Mouse (Mus musculus): ENCODE measurements at regions not wholly inside any gene's neighbourhood (a gene's known extent, or its start where the extent isn't known, plus 50 kb on each side); places are given as distances from the start of the nearest gene placed in this dataset.
A peak's percentile ranks its signal among the peaks of the same experiment; 100 is the strongest.

DNA sequence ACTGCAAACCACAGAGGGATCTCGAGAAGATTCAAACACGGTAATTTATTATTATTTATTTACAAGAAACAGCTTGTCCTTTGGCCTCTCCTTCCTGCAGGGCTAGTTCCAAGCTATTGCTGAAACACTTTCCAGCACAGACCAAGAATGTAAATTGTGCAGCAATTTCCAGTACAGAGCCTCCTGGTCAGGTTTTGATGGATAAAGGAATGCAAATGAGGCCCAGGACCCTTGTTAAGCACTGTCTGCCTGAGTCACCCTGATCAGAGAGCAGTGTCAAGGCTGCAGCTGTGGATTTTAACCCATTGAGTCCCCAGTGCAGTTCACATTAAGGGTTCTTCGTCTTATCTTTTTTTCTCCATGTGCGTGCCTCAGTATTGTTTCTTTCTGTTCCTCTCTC, 142.3 kb upstream of the Zkscan2 start:
- no peak for DNase-seq

DNA sequence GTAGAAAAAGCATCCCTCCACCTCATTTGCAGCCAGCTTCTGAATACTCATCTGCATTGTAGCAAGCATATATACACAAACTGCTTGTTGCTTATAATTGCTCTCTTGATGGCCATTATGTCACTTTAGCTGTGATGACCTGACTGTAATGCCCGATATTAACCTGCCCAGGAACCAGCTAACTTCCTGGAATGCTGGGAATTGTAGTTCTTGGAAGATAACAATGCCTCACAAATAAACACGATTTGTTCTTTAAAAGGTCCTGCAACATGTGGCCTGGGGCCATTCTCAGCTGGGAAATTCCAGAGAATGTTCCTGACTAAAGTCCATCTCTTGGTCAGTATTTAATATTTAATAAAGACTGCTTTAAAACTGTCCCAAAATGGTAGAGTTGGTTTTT, 143.2 kb upstream of the Zkscan2 start:
- no peak for DNase-seq

DNA sequence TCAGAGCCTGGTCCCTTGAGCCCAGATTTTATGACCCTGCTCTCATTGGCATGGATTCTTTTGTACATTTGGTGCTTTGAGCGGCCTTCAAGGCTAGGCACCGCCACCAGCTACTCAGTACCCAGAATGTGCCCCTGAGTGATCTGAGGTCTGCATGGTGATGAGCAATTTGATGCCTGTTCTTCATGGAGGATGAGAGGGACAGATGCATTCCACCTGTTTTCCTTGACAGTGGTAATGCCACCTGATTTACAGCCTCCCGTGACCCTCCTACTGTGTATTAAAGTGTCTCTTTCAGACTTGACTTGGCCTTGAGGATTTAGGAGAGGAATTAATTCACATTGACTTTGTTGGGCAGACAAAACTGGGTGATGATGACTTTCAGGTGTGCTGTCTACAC, 145.3 kb upstream of the Zkscan2 start:
- DNase-seq: no peak

DNA sequence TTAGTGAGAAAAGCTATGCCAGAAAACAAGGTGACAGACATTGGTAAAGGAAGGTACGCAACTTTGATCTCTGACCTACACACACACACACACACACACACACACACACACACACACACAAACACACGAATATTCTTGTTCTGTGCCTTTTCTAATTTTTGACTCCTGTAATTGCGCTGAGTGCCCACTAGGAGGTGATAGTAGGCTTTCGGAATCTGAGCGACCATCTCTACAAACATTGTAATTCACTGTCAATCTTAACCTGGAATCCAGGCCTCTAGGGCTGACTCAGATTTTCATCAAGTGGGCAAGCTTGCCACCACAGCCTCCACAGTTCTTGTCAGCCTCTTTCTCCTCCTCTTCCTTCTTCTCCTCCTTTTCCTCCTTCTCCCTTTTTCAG, 165.2 kb upstream of the Zkscan2 start:
- DNase-seq: no peak

DNA sequence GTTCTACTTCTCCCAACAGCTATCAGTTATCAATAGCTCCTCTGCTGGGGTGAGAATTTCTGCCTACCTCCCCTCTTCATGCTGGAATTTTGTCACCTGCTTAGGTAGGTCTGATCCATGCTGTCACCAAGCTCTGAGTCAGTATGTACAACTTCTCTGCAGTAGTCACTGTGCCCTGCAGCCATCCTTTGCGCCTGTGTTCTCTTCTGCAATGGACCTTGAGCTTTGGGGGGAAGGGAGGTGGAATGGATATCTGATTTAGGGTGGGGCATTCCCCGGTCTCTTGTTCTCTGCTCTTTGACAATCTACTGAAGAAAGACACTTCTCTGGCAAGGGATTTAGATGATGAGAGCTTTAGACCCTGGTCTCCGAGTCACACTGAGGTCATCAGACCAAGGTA, 184.5 kb upstream of the Zkscan2 start:
- DNase-seq: no peak

DNA sequence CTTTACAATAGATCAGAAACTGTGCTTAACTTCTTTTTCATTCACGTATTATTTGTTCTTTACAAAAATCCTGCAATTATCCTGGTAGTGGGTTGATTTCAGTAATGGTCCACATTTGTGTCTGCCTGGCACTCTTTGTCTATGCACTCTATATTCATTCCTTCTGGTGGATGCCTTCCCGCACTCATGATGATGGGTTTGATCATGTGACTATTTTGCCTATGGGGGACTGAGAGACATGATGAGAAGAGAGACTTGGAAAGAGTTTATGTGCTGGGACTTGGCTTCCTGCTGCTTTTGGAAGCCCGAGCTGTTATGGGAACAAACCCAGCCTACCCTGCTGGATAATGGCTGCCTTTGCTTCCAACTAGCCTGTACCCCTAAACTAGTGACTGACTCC, 186.3 kb upstream of the Zkscan2 start:
- no peak for DNase-seq

DNA sequence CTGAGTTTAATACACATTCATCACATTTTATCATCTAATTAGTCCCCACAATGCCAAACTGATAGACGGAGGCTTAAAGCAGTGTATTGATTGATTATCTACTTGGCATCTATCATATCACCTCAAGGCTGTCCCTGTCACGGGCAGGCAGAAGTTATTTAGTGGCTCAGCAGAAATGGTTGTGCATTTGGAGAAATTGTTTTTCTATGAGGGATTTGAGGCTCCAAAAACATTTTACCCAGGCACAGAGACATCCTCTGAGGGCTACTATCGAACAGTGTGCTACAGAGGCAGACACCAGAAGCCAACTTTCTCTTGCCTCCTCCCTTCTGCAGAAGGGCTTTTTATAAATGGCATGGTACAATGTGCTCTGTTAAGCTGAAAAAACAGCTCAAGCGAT, 230.8 kb upstream of the Zkscan2 start:
- DNase-seq: no peak

DNA sequence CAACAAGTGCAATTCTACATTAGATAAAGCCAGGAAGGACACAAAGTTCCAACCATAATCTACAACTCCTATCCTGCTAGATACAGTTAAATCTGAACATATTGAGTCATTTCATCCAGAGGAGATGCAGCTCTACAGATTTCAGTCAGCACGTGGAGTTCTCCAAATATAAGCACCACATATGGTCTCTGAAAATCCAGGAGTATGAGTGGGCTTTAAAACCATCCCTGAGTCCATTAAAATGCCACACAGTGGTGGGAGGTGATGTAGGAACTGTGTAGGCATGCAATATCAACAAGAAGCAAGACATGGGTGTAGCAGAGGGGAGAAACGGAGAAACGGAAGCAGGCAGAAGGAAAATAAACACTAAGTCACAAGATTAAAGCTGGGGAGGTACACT, 232.8 kb upstream of the Zkscan2 start:
- DNase-seq: no peak

DNA sequence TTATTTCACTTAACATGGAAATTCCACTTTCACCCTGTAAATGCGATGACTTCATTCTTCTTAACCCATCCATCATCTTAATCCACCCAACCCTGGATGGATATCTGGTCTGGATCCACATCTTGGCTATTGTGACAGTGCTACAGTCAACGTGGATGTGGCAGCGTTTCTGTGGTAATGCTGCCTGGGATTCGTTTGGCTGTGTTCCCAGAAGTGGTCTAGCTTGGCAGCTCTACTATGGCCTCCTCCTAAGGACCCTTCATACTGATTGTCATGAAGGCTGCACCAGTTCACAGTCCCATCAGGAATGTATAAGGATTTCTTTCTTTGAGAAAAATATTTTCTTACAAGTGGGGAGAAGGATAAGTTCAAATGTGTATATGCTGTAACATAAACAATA, 234.7 kb upstream of the Hs3st4 start:
- DNase-seq: no peak

DNA sequence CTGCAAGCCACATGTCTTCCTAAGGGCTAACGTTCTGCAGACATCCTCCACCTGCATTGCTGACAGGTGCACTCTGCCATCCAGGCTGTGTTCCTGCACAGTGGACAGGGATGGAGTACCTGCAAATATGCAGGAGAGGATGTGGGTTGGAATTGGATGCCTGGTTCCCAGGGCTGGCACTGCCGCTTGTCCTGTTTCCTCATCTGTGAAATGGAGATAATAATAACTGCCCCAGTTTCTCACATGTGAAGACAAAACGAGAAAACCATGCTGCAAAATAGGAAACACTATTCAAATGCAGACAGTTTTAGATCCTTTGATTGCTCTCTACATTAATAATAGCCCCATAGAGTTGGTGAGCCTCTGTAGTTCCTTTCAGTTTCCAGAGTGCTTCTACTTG, 229.4 kb upstream of the Hs3st4 start:
- no peak for DNase-seq

DNA sequence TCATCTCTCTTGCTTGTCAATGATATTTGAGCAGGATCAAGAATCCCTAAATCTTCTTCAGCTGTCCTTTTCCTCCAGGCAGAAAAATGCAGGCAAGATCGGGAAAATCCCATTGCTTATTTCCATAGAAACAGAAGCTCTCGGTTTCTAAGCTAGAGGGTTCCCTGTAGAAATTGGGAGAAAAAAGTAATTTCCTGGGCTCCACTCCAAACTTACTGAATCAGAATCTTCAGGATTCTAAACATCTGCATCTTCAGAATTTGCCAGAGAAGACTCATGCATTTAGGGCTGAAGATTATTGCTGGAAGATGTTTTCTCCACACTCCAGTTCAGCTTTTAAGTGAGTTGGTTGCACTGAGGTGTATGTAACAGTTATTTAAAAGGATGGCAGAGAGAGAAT, 187.6 kb upstream of the Hs3st4 start:
- no peak for DNase-seq

DNA sequence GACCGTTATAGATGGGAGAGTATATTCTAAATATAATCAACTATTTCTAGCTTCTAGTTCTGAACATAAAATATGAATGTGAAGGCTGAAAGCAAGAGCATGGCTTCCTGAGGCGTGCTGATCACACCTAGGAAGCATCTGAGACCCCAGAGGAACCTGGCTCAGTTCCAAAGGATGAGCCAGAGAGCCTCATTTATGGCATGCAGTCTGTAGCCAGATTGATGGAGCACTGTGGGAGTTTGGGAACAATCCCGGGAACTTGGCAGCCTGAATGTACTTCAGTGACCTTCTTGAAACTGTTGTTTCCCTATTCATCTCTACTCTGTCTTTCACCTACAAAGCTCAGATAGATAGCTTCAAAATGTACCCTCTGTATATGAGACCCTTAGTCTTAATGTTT, 186.6 kb upstream of the Hs3st4 start:
- peak; percentile 10 for DNase-seq

DNA sequence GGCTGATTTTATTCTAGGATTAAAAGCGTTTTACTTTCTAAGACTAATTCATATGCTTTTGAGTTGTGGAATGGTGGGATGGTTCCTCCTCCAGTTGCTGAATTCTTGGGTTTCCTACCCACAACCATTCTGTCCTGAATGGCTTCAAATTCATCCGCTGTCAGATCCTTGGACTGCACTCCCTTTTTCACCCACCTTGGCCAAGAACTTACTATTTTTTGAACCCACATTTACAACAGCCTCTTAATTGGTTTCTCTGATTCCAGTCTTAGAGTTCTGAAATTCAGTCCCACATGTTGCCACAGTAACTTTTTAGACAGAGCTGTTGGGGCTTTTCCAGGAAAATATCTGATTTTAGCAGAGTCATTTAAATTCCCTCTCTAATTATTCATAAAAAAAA, 177.0 kb upstream of the Hs3st4 start:
- no peak for DNase-seq

DNA sequence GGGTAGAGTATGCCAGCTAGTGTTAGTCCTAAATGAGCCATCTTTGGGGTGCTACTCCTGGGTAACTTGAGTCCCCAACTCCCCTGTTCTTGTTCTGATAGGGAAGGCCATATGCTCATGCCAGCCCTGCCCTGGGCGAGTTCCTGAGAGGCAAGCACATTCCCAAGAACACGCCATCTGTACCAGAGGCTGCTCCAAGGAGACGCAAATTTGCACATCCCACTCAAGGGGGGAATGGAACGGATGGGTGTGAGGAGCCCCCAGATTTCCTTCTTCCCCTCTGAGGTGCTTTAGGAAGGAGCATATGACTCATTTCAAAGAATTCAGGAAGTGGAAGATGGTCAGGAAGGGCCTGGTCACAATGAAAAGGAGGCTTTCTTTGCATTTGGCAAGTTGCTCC, 158.7 kb upstream of the Hs3st4 start:
- no peak for DNase-seq

DNA sequence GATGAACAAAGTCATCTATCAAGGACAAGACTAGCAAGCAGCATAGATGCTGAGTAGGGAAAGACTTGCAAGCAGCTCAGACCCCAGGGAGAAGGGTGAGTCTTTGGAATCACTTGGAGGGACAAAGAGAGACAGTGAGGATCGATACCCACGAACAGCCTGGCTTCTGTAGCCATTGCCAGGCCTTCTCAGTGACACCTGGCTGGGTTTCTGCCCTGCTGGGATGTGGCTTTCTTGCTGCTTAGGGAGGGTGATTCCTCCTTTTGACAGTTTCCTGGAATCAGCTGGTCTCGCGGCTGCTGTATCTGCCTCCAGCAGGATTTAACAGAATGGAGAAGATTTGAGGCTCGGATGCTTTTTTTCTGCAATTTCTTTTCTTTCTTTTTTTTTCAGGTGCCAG, 156.3 kb upstream of the Hs3st4 start:
- DNase-seq: no peak

DNA sequence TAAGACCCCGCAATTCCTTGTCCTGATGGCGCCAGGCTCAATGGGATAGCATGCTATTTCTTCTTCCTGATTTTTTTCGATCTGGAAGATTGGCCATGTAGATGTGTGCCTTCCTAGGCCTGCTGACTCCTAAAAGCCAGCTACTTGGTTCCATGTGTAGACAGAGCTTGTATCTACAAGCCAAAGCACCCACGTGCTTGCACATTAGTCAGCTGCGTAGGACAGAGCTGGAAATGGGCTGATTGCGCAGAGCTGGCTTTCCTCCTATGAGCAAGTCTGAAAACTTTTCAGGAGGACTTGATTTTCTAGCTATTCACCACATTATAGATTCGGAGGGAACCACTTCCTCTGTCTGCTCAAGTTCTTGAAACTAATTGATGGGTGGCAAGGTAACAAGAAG, 140.1 kb upstream of the Hs3st4 start:
- no peak for DNase-seq

DNA sequence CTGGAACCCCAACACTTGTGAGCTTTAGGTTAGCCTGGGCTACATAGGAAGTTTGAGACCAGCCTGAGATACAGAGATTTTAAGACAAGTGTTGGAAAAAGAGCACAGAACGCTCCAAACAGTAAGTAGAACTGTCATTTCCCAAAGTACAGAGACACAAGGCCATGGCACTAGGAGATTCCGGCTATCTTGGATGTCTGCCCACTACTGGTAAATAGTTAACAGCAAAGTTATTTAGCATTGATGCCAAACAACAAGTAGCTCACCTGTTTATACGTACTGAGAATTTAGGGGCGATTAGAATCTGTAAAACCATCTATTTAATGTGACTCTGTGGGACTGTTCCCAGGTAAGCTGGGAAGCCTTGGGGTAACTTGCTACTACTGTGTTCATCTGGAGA, 135.6 kb upstream of the Hs3st4 start:
- DNase-seq: no peak

DNA sequence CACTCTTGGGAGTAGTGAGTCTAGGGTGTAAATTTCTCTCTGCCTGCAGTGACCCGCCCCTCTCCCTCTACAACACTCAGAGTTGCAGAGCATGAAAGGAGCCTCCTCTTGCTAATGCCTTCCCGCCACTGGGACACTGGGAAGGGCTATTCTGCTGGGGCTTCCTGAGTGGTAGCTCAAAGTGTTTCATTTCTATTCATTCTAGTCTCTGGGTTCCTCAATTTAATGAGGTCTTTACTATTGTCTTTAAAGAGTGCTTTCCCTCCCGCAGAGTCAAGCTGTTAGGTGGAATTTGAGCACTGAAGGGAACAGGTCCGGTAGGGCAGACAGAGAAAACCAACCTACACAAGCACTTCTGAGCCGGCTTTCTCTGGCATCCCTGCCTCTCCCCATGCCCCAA, 134.0 kb upstream of the Hs3st4 start:
- DNase-seq: no peak

DNA sequence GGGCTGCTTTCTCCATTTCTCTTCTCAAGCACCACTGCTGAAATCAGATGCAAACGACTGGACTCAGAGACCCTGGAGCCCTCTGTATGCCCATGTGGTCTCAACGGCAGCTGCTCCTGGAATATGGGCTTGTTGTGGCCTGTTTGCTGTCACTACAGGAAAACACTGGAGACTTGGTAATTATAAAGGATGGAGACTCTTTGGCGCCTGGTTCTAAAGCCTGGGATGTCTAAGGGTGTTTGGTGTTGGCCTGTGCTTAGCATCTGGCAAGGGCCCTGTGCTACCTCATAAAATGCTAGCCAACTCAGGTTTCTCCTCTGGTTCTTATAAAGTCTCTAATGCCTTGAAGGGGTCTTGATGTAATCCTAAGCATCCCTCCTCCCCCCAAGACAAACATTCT, 133.4 kb upstream of the Hs3st4 start:
- no peak for DNase-seq

DNA sequence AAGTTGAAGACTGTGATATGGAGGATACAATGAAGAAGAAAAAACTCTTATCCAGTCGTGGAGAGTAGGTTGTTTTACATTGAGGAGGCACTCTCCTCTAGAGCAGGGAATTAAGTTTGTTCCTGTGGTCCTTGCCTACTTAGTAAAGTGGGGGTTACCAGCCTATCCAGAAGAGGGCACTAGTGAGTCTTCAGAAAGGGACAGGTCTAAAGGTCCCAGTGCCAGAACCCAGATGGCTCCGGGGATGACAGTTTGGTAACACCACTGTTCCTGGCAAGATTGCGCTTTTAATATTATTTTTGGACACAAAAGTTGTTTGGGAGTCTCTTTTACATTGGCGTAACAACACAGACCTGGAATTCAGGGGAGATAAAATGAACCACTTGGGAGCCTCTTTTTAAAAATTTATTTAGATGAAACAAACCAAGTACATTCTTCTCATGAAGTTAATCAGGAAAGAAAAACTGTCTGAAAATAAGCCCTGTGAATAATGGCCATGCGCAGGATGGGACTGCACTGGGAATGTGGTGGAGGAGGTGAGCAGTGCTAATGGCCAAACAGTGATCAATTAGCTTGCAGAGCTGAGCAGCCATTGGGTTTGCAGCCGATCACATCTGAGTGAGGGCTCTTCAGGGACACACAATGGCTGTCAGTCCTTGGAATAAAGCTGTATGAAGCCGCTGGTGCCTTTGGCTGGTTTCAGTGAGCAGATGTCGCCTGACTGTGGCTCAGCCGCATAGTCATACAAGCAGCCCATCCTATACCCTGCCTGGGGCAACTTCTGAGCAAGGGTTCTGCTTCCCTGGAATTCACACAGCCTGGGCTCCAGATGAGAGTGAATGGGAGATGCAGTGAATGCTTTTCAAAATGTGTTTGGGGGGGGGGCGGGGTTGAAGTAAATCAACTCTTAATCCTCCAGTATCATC, 132.1 kb upstream of the Hs3st4 start:
- no peak for DNase-seq

DNA sequence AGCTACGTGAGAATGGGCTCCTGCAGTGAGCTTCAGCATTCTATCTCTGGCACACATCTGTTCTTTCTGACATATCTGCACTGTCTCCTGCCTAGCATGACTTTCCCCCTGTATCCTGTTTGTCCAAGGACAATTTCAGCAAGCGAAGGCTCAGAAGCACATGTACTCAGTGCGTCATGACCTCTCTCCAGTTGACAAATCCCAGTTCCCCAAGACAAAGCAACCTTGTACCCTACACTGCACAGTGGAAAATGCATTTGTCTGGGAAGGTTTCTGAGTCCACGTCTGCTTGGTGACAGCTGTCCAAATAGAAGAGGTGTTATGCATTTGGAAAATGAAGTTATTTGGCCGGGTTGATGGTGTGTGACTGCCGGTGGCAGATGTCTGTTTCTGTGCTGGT, 125.1 kb upstream of the Hs3st4 start:
- no peak for DNase-seq

DNA sequence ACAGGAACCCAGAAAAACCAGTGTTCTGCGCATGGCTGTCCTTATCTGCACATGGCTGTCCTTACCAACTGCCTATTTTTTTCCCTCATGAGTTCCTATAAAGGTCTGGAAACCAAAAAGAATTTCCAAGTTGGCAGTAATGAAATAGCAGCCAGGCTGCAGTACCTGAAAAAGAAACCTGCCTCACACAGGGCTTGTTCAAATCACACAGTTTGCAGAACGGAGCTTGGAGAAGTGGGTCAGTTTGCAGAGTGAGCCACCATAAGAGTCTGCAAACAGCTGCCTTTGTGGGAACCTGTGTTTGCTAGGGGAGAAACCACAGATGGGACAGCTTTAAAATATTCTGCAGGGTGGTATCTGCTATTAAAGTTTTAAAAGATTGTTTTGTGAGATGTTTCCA, 121.0 kb upstream of the Hs3st4 start:
- DNase-seq: no peak

DNA sequence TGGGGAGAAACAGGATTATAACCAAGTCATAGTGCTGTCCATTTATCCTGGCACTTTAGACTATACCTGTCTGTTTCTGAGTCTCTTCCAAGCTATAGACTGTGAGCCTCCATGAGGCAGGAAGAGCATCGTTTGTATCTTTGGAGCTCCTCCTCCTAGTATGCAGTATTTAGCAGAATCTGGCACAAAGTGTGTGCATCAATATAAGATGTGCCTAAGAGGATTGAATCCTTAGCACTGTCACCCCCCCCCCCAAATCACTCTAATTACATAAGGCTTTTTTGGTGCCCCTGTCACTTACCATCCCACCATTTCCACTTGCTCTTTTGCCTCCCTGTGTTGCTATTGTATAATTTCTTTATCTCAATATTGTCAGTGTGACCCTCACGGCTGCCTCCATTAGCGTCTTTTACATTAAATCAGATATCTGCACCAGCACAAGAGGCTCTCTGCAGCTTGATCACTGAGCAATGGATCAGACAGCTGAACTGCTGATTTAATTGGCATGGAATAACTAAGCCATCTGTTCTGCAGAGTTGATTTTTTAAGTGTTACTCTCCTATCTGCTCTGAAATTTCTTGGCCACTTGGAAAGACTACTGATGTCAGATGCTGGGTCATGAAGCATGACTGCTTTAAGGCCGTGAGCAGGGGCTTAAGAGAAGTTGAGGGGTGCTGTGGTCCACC, 85.8 kb upstream of the Hs3st4 start:
- no peak for DNase-seq

DNA sequence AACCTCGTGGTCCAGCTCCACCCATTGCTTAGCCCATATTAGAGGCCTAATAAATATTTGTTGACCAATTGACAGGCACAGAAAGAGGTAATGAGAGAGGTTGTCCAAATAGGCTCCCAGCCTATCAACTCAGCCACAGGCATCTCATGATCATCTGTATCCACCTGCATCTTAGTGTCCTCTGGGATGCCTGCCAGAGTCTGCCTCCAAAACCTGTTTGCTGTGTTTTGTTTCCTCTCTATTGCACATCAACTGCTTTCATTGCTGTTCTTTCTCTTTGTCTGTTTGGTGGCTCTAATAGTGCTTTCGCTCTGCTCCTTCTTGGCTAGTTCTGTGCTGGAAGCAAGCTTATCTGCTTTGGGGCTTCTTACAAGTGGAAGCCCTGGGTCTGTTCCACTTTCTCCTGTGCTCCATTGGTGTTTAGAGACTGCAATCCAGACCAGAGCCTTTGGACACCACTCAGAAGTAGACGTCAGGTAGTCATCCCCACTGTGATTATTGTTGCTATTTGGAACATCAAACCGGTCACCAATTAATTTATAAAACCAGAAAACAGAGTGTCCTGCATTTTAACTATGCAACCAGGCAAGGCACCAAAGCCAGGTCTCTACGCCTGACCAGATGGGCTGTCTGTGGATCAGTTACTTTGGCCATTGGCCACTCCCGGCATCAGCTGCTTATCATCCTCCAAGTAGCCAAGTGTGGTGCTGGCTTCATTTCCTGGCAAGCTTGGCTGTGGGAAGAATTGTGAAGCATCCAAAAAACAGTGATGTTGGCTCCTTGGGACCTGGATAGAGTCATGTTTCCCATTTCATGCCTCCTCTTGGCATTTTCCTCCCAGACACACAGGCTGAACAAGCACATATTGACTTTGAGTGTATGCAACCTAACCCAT, 74.5 kb upstream of the Hs3st4 start:
- DNase-seq: peak; percentile 83

Data from cerebellum, adult 11-12 months (tissue).